31 mouse cellular contexts compared by ENCODE assay signal in genomic region chr1:121461895-121462294, GRCm38 (mm10). TPM values are rescaled to one million over a fixed set of nuclear protein-coding genes. Genes with fewer than 3 reads are reported as not detected.
DNase-seq lines count a peak whose midpoint lies in the region; ATAC-seq and TF ChIP-seq lines count a peak whose summit lies in the region.
"Had no signal": no experiment of that assay in that cellular context is flagged by ENCODE, and none has a peak within 500 bp of the region (broad histone marks: within the 10 kb centered on the region; RNA-seq: fewer than 3 reads in every experiment).

No protein-coding gene starts in this region.

- TF ChIP-seq CTCF in spleen, adult 2 months (IDR thresholded peaks at IDR 0.05; ENCODE audit: extremely low read depth, insufficient read depth, insufficient read length, insufficient replicate concordance), result no peak

- peaks cover 2% of the 10 kb centered on the region; the same call in 1 of the 2 replicates for H3K36me3 ChIP-seq in spleen, adult 2 months (ENCODE audit: control insufficient read depth, insufficient read depth, low read length)
- H3K36me3 ChIP-seq: lung, embryonic 15.5 days had no signal

- H3K27me3 ChIP-seq in spleen, adult 2 months (ENCODE audit: control insufficient read depth, insufficient read depth, low read length), result no peaks in the 10 kb centered on the region
- H3K27me3 ChIP-seq: embryonic facial prominence, embryonic 12.5 days; hindbrain, embryonic 15.5 days; kidney, embryonic 15.5 days; limb, embryonic 12.5 days; lung, embryonic 15.5 days; neural tube, embryonic 13.5 days had no signal

- peak; percentile 72 for ATAC-seq in megakaryocyte, adult 5-6 weeks (ENCODE audit: poor library complexity, severe bottlenecking)
- no peak for ATAC-seq in frontal cortex, adult (ENCODE audit: low TSS enrichment)
- ATAC-seq: CD4-positive, CD25-positive, alpha-beta regulatory T cell, adult 4 months; forebrain, embryonic 14.5 days had no signal

- H3K4me3 ChIP-seq in spleen, adult 2 months (ENCODE audit: extremely low read depth, insufficient read depth, insufficient read length), result no peak overlapping the region
- H3K4me3 ChIP-seq: embryonic facial prominence, embryonic 12.5 days; hindbrain, embryonic 15.5 days; kidney, embryonic 15.5 days; left cerebral cortex, adult 2 months; limb, embryonic 12.5 days; lung, embryonic 15.5 days; neural tube, embryonic 13.5 days had no signal

- no peak for TF ChIP-seq POLR2A in spleen, adult 2 months (IDR thresholded peaks at IDR 0.05; ENCODE audit: low read depth, low read length)

- H3K4me1 ChIP-seq in spleen, adult 2 months (ENCODE audit: control insufficient read depth, insufficient read depth, insufficient read length), result peaks cover 16% of the 10 kb centered on the region; the same call in 1 of the 2 replicates
- H3K4me1 ChIP-seq: embryonic facial prominence, embryonic 12.5 days; hindbrain, embryonic 15.5 days; lung, embryonic 15.5 days; neural tube, embryonic 13.5 days had no signal

- WGBS in spleen, adult 2 months, result 25% methylated on average over 7 of the region's 7 CpGs

- H3K27ac ChIP-seq in spleen, adult 2 months (ENCODE audit: insufficient read depth, low read length), result peak overlapping the region; percentile 65
- H3K27ac ChIP-seq: embryonic facial prominence, embryonic 12.5 days; hindbrain, embryonic 15.5 days; kidney, embryonic 15.5 days; left cerebral cortex, adult 2 months; limb, embryonic 12.5 days; lung, embryonic 15.5 days; neural tube, embryonic 13.5 days; stomach, postnatal 0 days had no signal

- DNase-seq in spleen, adult 18-20 months, result peak; percentile 19 to 33
- no peak for DNase-seq in spleen, postnatal 14 days (ENCODE audit: low spot score in 2 of 2)
- DNase-seq in spleen, adult 2 months (ENCODE audit: low read depth in 1 of 2, low spot score in 2 of 2), result peak; percentile 46 to 63
- DNase-seq in cerebellum, postnatal 36 days, result no peak
- no peak for DNase-seq in layer of hippocampus, adult 9-10 months (ENCODE audit: low spot score)
- DNase-seq: adrenal gland, adult 2 months; cerebellum, adult 8-10 months; cerebellum, postnatal 25 days; embryo, embryonic 11 days; gastrocnemius, postnatal 25 days; heart, adult 18-20 months; heart, postnatal 4 days; kidney, adult 18-20 months; kidney, postnatal 25 days; lung, postnatal 4 days; retina, postnatal 1 day; right cerebral cortex, postnatal 14 days; thymus, adult 18-20 months; thymus, postnatal 25 days had no signal

RNA-seq across cellular contexts. Expression of gene Ccdc93, which starts 31.0 kb away (rescaled TPM):
- total RNA-seq in megakaryocyte, adult 5-6 weeks (2015), result 9.4 and 11.5 TPM in 2 replicates
- total RNA-seq in megakaryocyte, adult 5-6 weeks (2017), result 18.9 and 19.3 TPM in 2 replicates
- polyA plus RNA-seq in spleen, adult 2 months (2012; rRNA removed), result 6.0 and 7.2 TPM in 2 replicates

Comparison
In these comparisons a context has a peak if more than half of its experiments do, and no peak if none do; other contexts are left out.
1. DNase-seq: peak in spleen, adult 18-20 months (2 of 2) and spleen, adult 2 months (2 of 2); none in spleen, postnatal 14 days (0 of 2), cerebellum, postnatal 36 days (0 of 2) and layer of hippocampus, adult 9-10 months (single experiment).